Mouse (Mus musculus) neural tube, embryonic 15.5 days (tissue): ENCODE data around the gene Gm20772. TPM values are rescaled to one million over a fixed set of nuclear protein-coding genes. Genes with fewer than 3 reads are reported as not detected.
"Not testable (repeated sequence)": the region's sequence is repeated elsewhere in the genome, so short reads cannot be mapped to it uniquely, and the experiment has no call there.

Experiments
- ATAC-seq: fragments of 200-750 bp; cut with Nextera tagmentation; 2 replicates; pipeline ENCODE4 v1.8.0; 2017; ENCODE audit warnings: mild to moderate bottlenecking, moderate TSS enrichment, moderate library complexity; ENCODE audit not compliant: low FRiP score
- H3K27ac ChIP-seq: fragments of 300-500 bp; sonication (generic); replicated peaks from 2 replicates; pipeline ENCODE4 v1.5.1; 2015; ENCODE audit warnings: mild to moderate bottlenecking, inconsistent platforms
- H3K27me3 ChIP-seq: fragments of 300-500 bp; sonication (generic); replicated peaks from 2 replicates; pipeline ENCODE4 v1.6.1; 2015; ENCODE audit warnings: inconsistent platforms
- H3K36me3 ChIP-seq: fragments of 300-500 bp; sonication (generic); 2 replicates; pipeline ENCODE4 v1.6.1; 2015; ENCODE audit warnings: inconsistent platforms
- H3K4me1 ChIP-seq: fragments of 300-500 bp; sonication (generic); 2 replicates; pipeline ENCODE4 v1.6.1; 2015; ENCODE audit warnings: inconsistent platforms
- H3K4me2 ChIP-seq: fragments of 300-500 bp; sonication (generic); 2 replicates; pipeline ENCODE4 v1.6.1; 2015; ENCODE audit warnings: inconsistent platforms, mild to moderate bottlenecking, moderate library complexity
- H3K4me3 ChIP-seq: fragments of 300-500 bp; sonication (generic); replicated peaks from 2 replicates; pipeline ENCODE4 v1.5.1; 2015; ENCODE audit warnings: mild to moderate bottlenecking, inconsistent platforms
- H3K9ac ChIP-seq: fragments of 300-500 bp; sonication (generic); replicated peaks from 2 replicates; pipeline ENCODE4 v1.6.1; 2015; ENCODE audit warnings: mild to moderate bottlenecking, inconsistent platforms
- H3K9me3 ChIP-seq: fragments of 300-500 bp; sonication (generic); replicated peaks from 2 replicates; pipeline ENCODE4 v1.6.1; 2016; ENCODE audit warnings: inconsistent platforms
- WGBS: fragments of 180-500 bp; shearing (Covaris S2); methylation state at CpG from one replicate; pipeline ENCODE4 v1.1.7; 2015; ENCODE audit warnings: mixed read lengths; 5-methylcytosine and 5-hydroxymethylcytosine counted together
- polyA plus RNA-seq: library from polyadenylated mRNA; unstranded; fragments of >200 nt; fragmentation: Nextera tagmentation; extraction: Ambion mirVana; gene quantifications from 2 replicates; pipeline ENCODE4 v1.2.1, GENCODE M21; 2015

The Gm20772 gene
- polyA plus RNA-seq, result not detected in 2 replicates

DNA sequence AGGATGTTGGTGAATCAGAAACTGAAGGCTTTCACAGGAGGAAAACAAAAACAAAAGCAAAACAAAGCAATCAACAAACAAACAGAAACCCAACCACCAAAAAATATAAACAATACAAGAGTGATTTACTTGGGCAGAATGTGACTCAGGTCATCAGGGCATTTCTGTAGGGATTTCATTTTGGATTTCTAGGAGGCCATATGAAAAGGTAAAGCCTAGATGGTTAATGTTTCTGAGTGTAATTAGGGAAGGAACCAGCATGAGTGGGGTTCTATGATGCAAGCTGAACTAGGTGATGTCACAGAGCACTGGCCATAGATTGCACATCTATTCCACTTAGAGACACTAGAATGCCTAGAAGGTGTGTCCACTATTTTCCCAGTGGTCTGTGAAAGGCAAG is at the start of gene Gm20772, which contains the start of gene Gm20831:
Gene Gm20772, plus strand, starts transcription at position 301 of the 400 bp plus-strand sequence.
Gene Gm20831, plus strand, starts transcription at position 301 of the 400 bp plus-strand sequence.
- not testable (repeated sequence) for H3K27ac ChIP-seq, H3K9me3 ChIP-seq, H3K4me1 ChIP-seq, H3K27me3 ChIP-seq, H3K36me3 ChIP-seq, H3K9ac ChIP-seq, H3K4me3 ChIP-seq, ATAC-seq, H3K4me2 ChIP-seq

DNA sequence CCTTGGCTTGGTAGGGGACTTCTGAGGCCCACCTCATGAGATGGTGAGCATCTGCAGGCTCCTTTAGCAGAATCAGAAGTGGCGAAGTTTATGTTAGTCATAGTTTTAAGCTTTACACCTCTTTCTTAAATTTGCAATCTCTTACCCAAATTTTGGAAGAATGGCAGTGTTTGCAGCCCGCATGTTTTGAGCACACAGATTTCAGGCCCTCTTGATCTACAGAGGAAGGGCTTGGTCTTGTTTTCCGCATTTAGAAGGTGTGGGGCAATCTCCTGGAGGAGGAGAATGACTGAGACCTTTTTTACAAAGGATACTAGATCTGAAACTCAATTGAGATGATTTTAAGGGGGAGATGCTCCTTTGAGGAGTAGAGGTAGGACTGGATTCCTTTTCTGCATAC is 28.4 kb upstream of the Gm20772 start, which contains the start of gene Gm21904:
Gene Gm21904, minus strand, starts transcription at position 101 of the 400 bp plus-strand sequence.
- ATAC-seq, H3K36me3 ChIP-seq, H3K27ac ChIP-seq, H3K27me3 ChIP-seq, H3K4me1 ChIP-seq, H3K4me2 ChIP-seq, H3K4me3 ChIP-seq, H3K9ac ChIP-seq, H3K9me3 ChIP-seq: not testable (repeated sequence)
- no CpG with 5 or more reads among the region's 3 CpGs for WGBS

Other genes with a start within 250 kb of the Gm20772 start
- not detected in 2 replicates for gene Gm21904, start 28.5 kb upstream of the Gm20772 start, polyA plus RNA-seq
- gene Gm20831, start within 50 bp of the Gm20772 start, polyA plus RNA-seq, result not detected in 2 replicates
- not detected in 2 replicates for gene Srsy, start 62.6 kb downstream of the Gm20772 start, polyA plus RNA-seq
- not detected in 2 replicates for gene Gm21764, start 187.1 kb downstream of the Gm20772 start, polyA plus RNA-seq
- not detected in 2 replicates for gene Ssty1, start 214.4 kb downstream of the Gm20772 start, polyA plus RNA-seq